Mouse (Mus musculus): ENCODE measurements around the gene Prrc2c.

- TF ChIP-seq CTCF (IDR thresholded peaks at IDR 0.05; ENCODE audit: low read depth) (no peak), EP300 (optimal IDR thresholded peaks at IDR 0.05) (no peak)
Measured at GRCm38 (mm10) chr1:162785222-162785621, 44.9 kb upstream of the Prrc2c start.
